Mouse (Mus musculus) neural tube, embryonic 14.5 days (tissue): ENCODE data around the gene Rint1. TPM values are rescaled to one million over a fixed set of nuclear protein-coding genes. Genes with fewer than 3 reads are reported as not detected.

Source experiments
- ATAC-seq: fragments of 200-750 bp; cut with Nextera tagmentation; 2 replicates; pipeline ENCODE4 v1.8.0; 2017; ENCODE audit warnings: low read depth, mild to moderate bottlenecking, moderate TSS enrichment, moderate library complexity
- H3K27ac ChIP-seq: fragments of 300-500 bp; sonication (generic); 2 replicates; pipeline ENCODE4 v1.5.1; 2014; ENCODE audit warnings: low read depth, mild to moderate bottlenecking, control low read depth, low read length, moderate library complexity, mixed read lengths
- H3K27me3 ChIP-seq: fragments of 300-500 bp; sonication (generic); 2 replicates; pipeline ENCODE4 v1.6.1; 2014; ENCODE audit warnings: low read length; ENCODE audit not compliant: control insufficient read depth, insufficient read depth
- H3K36me3 ChIP-seq: fragments of 300-500 bp; sonication (generic); 2 replicates; pipeline ENCODE4 v1.6.1; 2014; ENCODE audit warnings: low read length, mixed read lengths; ENCODE audit not compliant: control insufficient read depth, insufficient read depth
- H3K4me1 ChIP-seq: fragments of 300-500 bp; sonication (generic); 2 replicates; pipeline ENCODE4 v1.6.1; 2014; ENCODE audit warnings: low read length; ENCODE audit not compliant: control insufficient read depth, insufficient read depth
- H3K4me2 ChIP-seq: fragments of 300-500 bp; sonication (generic); 2 replicates; pipeline ENCODE4 v1.6.1; 2014; ENCODE audit warnings: mild to moderate bottlenecking, low read depth, low read length, control low read depth
- H3K4me3 ChIP-seq: fragments of 300-500 bp; sonication (generic); 2 replicates; pipeline ENCODE4 v1.5.1; 2014; ENCODE audit warnings: low read depth, low read length, control low read depth, mixed read lengths
- H3K9ac ChIP-seq: fragments of 300-500 bp; sonication (generic); replicated peaks from 2 replicates; pipeline ENCODE4 v1.6.1; 2014; ENCODE audit warnings: low read depth, mild to moderate bottlenecking, control low read depth, low read length, mixed read lengths
- H3K9me3 ChIP-seq: fragments of 300-500 bp; sonication (generic); 2 replicates; pipeline ENCODE4 v1.6.1; 2016; ENCODE audit warnings: low read length; ENCODE audit not compliant: control insufficient read depth
- WGBS: fragments of 180-500 bp; shearing (Covaris S2); extraction: QIAGEN DNeasy Blood & Tissue Kit; methylation state at CpG from one replicate; pipeline ENCODE4 v1.1.7; 2014; 5-methylcytosine and 5-hydroxymethylcytosine counted together
- polyA plus RNA-seq: library from polyadenylated mRNA; unstranded; fragments of >200 nt; fragmentation: Nextera tagmentation; extraction: Ambion mirVana; gene quantifications from 2 replicates; pipeline ENCODE4 v1.2.1, GENCODE M21; 2014

The Rint1 gene
- 27.5 and 31.1 TPM in 2 replicates for polyA plus RNA-seq

GRCm38 (mm10) chr5:23787536-23788389, at the start of gene Rint1:
TSS of gene Rint1 (plus strand) at chr5:23787711.
- Histone ChIP-seq H3K4me2 (peak within 1 kb of the TSS; percentile 88), H3K36me3 (no peaks in the 10 kb centered on the region), H3K4me3 (peak within 1 kb of the TSS; percentile 90), H3K4me1 (peaks cover 8% of the 10 kb centered on the region), H3K9ac (peak within 1 kb of the TSS; percentile 82), H3K27me3 (no peaks in the 10 kb centered on the region), H3K9me3 (no peaks in the 10 kb centered on the region), H3K27ac (peak within 1 kb of the TSS; percentile 72; the same call in 1 of the 2 replicates)
- peak; percentile 84 for ATAC-seq
- WGBS = 3% methylated on average over 47 of the region's 47 CpGs

GRCm38 (mm10) chr5:23743261-23743660, 44.2 kb upstream of the Rint1 start:
- H3K4me3 ChIP-seq = no peak overlapping the region
- H3K4me2 ChIP-seq = no peak overlapping the region
- no peak overlapping the region for H3K9ac ChIP-seq
- no peaks in the 10 kb centered on the region for H3K9me3 ChIP-seq
- H3K27ac ChIP-seq = no peak overlapping the region
- ATAC-seq = no peak
- no peaks in the 10 kb centered on the region for H3K27me3 ChIP-seq
- H3K4me1 ChIP-seq = no peaks in the 10 kb centered on the region
- peaks cover 15% of the 10 kb centered on the region; the same call in 1 of the 2 replicates for H3K36me3 ChIP-seq
- WGBS = 94% methylated on average over 12 of the region's 12 CpGs

GRCm38 (mm10) chr5:23749882-23750281, 37.6 kb upstream of the Rint1 start:
- Histone ChIP-seq H3K27me3 (no peaks in the 10 kb centered on the region), H3K4me1 (no peaks in the 10 kb centered on the region), H3K4me2 (no peak overlapping the region), H3K27ac (no peak overlapping the region), H3K9me3 (no peaks in the 10 kb centered on the region), H3K36me3 (peaks cover 9% of the 10 kb centered on the region; the same call in 1 of the 2 replicates), H3K4me3 (no peak overlapping the region), H3K9ac (no peak overlapping the region)
- WGBS = 65% methylated on average over 2 of the region's 2 CpGs
- no peak for ATAC-seq

- Histone ChIP-seq H3K4me3 (no peak overlapping the region), H3K4me1 (no peaks in the 10 kb centered on the region), H3K9me3 (no peaks in the 10 kb centered on the region), H3K27ac (no peak overlapping the region), H3K36me3 (peaks cover 6% of the 10 kb centered on the region; the same call in 1 of the 2 replicates), H3K9ac (no peak overlapping the region), H3K4me2 (no peak overlapping the region), H3K27me3 (no peaks in the 10 kb centered on the region)
- WGBS = 99% methylated on average over 9 of the region's 9 CpGs
- ATAC-seq = no peak
Observed at GRCm38 (mm10) chr5:23755591-23755990, 31.9 kb upstream of the Rint1 start.

- H3K4me1 ChIP-seq = no peaks in the 10 kb centered on the region
- no peaks in the 10 kb centered on the region for H3K9me3 ChIP-seq
- WGBS = 93% methylated on average over 4 of the region's 4 CpGs
- no peaks in the 10 kb centered on the region for H3K27me3 ChIP-seq
- ATAC-seq = no peak
- H3K9ac ChIP-seq = no peak overlapping the region
- no peak overlapping the region for H3K4me3 ChIP-seq
- peaks cover 6% of the 10 kb centered on the region; the same call in 1 of the 2 replicates for H3K36me3 ChIP-seq
- no peak overlapping the region for H3K27ac ChIP-seq
- no peak overlapping the region for H3K4me2 ChIP-seq
Observed at GRCm38 (mm10) chr5:23756368-23756767, 31.1 kb upstream of the Rint1 start.

GRCm38 (mm10) chr5:23758633-23759032, 28.9 kb upstream of the Rint1 start:
- H3K4me2 ChIP-seq = no peak overlapping the region
- no peaks in the 10 kb centered on the region for H3K4me1 ChIP-seq
- H3K36me3 ChIP-seq = peaks cover 5% of the 10 kb centered on the region; the same call in 1 of the 2 replicates
- H3K27me3 ChIP-seq = no peaks in the 10 kb centered on the region
- WGBS = 73% methylated on average over 2 of the region's 2 CpGs
- H3K9ac ChIP-seq = no peak overlapping the region
- H3K4me3 ChIP-seq = no peak overlapping the region
- H3K27ac ChIP-seq = no peak overlapping the region
- no peaks in the 10 kb centered on the region for H3K9me3 ChIP-seq
- 0 out of 2 replicates have a peak, but pooled peaks have one; percentile 49 for ATAC-seq

- Histone ChIP-seq H3K4me3 (no peak overlapping the region), H3K36me3 (peaks cover 5% of the 10 kb centered on the region; the same call in 1 of the 2 replicates), H3K27me3 (no peaks in the 10 kb centered on the region), H3K27ac (no peak overlapping the region), H3K4me1 (no peaks in the 10 kb centered on the region), H3K9ac (no peak overlapping the region), H3K4me2 (no peak overlapping the region), H3K9me3 (no peaks in the 10 kb centered on the region)
- no peak for ATAC-seq
- WGBS = 95% methylated on average over 6 of the region's 6 CpGs
Observed at GRCm38 (mm10) chr5:23762531-23762930, 25.0 kb upstream of the Rint1 start.

- Histone ChIP-seq H3K4me3 (no peak overlapping the region), H3K9me3 (no peaks in the 10 kb centered on the region), H3K27me3 (no peaks in the 10 kb centered on the region), H3K4me2 (no peak overlapping the region), H3K27ac (no peak overlapping the region), H3K4me1 (no peaks in the 10 kb centered on the region), H3K9ac (no peak overlapping the region), H3K36me3 (peaks cover 5% of the 10 kb centered on the region; the same call in 1 of the 2 replicates)
- ATAC-seq = no peak
- 97% methylated on average over 5 of the region's 5 CpGs for WGBS
Observed at GRCm38 (mm10) chr5:23764557-23764956, 23.0 kb upstream of the Rint1 start.

- ATAC-seq = peak; percentile 17; the same call in 1 of the 2 replicates
- Histone ChIP-seq H3K36me3 (no peaks in the 10 kb centered on the region; the same call in 1 of the 2 replicates), H3K27me3 (no peaks in the 10 kb centered on the region), H3K9me3 (no peaks in the 10 kb centered on the region), H3K4me1 (no peaks in the 10 kb centered on the region), H3K9ac (no peak overlapping the region), H3K27ac (no peak overlapping the region), H3K4me3 (no peak overlapping the region), H3K4me2 (no peak overlapping the region)
- WGBS = 19% methylated on average over 8 of the region's 8 CpGs
Observed at GRCm38 (mm10) chr5:23771105-23771504, 16.4 kb upstream of the Rint1 start.
